Mouse (Mus musculus): ENCODE data around the gene Rhoa.
"Not testable (repeated sequence)": the region's sequence is repeated elsewhere in the genome, so short reads cannot be mapped to it uniquely, and the experiment has no call there.

Gene Rhoa

DNA sequence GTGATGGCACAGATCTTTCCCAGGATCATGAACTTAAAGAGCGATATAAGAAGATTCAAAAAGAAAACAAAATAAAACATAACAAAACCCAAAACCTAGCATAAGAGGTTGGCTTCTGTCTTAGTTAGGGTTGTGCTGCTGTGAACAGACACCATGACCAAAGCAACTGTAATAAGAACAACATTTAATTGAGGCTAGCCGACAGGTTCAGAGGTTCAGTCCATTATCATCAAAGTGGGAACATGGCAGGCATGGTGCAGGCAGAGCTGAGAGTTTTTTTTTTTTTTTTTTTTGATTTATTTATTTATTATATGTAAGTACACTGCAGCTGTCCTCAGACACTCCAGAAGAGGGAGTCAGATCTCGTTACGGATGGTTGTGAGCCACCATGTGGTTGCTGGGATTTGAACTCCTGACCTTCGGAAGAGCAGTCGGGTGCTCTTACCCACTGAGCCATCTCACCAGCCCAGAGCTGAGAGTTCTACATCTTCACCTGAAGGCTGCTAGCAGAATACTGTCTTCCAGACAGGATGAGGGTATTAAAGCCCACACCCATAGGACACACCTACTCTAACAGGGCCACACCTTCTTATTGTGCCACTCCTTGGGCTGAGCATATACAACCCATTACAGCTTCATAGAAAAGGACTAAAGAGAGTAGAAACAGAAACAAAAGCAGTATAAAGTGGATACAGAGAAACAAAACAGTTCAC, 18.2 kb upstream of the Rhoa start:
- DNase-seq (ENCODE audit: extremely low read depth, low read depth, low spot score), result not testable (repeated sequence)

DNA sequence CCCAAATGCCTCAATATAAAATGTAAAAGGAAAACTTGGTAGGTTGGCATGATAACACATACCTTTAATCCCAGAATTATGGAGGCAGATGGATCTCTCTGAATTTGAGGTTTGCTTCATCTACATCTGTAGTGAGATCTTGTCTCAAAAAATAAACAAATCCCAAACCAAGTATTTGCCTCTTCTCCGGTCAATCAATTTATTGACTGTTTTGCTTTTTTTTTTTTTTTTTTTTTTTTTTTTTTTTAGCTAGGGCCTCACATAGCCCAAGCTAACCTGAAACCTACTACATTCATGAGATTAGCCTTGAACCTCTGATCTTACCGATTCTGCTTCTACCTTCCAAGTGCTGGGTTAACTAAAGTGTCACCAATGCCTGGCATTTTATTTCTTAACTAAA, 16.6 kb upstream of the Rhoa start:
- DNase-seq (ENCODE audit: extremely low read depth, low read depth, low spot score), result no peak

DNA sequence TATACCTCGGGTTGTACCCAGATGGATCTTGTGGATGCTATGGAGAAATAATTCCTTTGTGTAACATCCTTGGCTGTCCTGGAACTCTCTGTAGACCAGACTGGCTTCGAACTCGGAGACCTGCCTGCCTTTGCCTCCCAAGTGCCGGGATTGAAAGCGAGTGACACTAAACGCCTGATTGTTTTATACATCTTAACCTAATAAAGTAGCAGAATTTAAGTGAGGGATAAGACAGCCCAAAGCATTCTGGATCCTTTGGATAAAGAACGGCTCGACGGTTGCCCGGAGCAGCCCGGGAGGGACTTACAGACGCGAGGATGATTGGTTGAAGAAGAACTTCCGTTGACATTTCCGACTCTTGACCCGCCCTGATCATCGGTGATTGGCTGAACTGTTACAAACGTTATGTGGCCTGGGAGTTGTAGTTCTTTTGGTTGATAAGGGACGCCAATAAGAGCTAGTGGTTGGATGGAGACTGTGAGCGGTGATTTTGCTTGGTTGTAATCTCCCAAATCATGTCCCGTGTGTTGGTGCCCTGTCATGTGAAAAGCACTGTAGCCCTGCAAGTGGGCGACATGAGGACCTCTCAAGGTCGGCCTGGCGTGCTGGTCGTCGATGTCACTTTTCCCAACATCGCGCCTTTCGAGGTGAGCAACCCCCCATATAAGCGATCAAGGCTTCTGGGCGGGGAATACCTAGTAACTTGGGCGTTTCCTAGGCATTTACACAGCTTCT, 15.7 kb upstream of the Rhoa start, which contains the start of gene Nicn1:
Gene Nicn1 (plus strand): TSS at position 414 of the 735 bp plus-strand sequence.
- DNase-seq (ENCODE audit: extremely low read depth, low read depth, low spot score), result peak; percentile 63

DNA sequence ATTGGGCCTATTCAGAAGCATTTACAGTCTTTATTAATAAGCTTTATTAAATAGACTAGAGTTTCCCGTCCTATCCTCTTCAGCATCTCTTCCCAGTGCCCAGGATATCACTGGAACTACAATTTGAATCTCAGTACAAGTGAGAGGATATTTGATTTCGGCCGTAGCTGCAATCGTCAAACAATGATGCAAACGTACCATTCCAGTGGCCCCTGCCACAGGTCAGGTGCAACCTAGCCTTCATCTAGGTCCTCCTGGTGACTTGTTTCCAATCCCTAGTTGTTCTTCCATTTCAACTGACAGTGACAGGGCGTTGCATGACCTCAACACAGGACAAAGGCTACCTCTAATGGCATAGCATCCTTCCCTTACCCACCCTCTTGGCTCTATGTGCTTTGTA, 15.2 kb upstream of the Rhoa start:
- DNase-seq (ENCODE audit: extremely low read depth, low read depth, low spot score), result no peak

- no peak for DNase-seq (ENCODE audit: extremely low read depth, low read depth, low spot score)
Measured at GRCm38 (mm10) chr9:108296453-108297355, 9.2 kb upstream of the Rhoa start, which contains the start of gene Amt. Gene Amt, plus strand, starts transcription at chr9:108296853.

DNA sequence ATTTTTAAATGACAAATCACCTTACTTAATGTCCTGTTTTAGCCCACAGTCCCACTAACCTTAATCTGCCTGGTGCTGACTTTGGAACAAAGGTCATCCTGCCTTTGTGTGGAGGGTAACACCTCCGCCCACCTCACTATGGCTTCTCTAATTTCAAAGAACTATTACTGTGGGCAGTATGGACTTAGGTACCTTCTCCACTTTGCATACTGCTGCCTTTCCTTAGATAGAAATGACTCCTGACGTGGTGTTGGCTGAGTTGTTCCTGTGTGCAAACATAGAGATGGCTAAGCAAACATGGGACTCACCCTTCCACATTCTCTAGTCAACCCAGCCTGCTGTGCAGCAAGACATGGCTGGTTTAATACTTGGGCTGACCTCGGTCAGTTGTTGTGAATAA, 4.1 kb upstream of the Rhoa start:
- no peak for DNase-seq (ENCODE audit: extremely low read depth, low read depth, low spot score)

GRCm38 (mm10) chr9:108304716-108305115, 1.2 kb upstream of the Rhoa start:
- no peak for DNase-seq (ENCODE audit: extremely low read depth, low read depth, low spot score)

DNA sequence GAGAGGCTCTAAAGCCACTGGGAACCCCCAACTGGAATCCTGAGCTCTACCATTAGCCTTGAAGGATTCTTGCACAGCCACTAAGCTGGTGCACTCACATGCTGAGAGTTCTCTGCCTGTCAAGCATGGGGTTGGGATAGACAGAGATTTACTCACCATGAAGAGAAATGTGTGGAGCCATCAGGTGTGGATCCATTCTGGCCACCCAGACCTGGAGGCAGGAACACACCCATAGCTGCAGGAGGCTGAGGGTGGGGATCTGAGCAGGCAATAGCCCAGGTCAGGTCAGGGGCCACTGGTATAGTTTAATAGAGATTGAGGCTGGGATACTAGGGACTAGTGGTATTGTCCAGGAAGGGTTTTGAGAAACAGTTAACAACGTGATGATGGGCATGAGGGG, 759 bp upstream of the Rhoa start:
- no peak for DNase-seq (ENCODE audit: extremely low read depth, low read depth, low spot score)

DNA sequence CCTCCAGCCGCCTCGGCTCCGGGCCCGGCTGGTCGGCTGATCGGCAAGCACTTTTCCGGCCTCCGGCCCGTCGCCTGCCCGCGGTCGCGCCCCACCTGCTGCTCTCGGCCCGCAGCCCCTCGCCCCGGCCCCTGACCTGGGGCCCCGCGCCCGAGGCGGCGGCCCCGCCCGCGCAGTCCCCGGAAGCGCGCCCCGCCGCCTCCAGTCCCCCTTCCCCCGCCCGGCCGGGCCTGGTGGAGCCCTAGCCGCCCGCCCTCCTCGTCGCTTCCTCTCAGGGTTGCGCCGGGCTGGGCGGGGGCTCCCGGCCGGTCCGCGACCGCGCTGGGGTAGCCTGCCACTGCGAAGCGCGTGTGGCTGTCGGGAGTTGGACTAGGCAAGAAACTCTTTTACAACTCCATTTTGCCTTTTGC, 647 bp downstream of the Rhoa start:
- DNase-seq (ENCODE audit: extremely low read depth, low read depth, low spot score), result no peak

DNA sequence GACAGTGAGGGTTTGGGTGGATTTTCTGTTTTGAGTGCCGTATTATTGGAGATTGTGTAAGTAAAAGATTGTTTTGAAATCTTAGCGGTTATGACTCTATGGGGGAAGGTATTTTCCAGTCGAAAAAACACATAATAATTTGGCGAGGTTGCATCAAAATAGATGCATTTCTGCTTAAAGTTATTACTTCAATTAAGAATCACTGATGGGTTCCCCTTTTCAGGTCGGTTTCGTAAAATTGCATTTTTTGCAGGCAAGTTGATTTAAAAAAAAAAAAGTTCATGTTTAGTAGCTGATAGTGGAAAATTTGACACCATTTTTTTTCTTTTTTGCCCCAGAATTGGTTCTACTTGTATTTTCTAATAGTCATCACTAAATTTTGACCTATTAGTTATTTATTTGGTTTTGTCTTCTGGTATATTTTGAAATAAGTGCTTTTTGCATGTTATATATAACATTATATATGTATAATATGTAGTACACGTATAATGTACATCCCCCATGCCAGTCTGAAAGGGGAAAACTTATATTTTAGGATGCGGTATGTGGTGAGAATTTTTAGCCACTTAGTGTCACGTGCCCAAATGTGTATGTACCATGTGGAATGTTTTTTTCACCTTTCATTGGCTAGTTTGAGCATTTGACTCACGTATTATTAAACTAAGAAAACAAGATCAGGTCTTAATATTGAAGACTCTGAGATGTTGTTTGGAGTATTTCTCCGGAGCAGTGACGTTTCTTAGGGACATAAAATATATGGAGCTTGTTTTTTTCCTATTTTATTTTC, 1.3 kb downstream of the Rhoa start:
- DNase-seq (ENCODE audit: extremely low read depth, low read depth, low spot score), result no peak

DNA sequence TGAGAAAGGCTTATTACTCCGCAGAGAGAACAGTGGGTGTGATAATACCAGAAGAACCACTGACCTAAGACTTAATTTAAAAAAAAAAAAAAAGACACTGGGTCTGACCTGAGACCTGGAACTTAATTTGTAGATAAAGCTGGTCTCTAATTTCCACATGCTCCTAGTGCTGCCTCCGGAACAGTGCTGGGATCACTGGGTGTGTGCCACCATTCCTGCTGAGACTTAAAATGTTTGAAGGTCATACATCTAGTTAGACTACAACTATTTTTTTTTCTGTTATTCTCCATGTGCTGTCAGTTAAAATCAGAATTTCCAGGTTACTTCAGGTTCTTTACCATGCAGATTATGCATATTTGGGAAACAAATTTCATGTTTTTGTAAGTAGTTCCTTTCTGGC, 2.2 kb downstream of the Rhoa start:
- DNase-seq (ENCODE audit: extremely low read depth, low read depth, low spot score), result no peak

DNA sequence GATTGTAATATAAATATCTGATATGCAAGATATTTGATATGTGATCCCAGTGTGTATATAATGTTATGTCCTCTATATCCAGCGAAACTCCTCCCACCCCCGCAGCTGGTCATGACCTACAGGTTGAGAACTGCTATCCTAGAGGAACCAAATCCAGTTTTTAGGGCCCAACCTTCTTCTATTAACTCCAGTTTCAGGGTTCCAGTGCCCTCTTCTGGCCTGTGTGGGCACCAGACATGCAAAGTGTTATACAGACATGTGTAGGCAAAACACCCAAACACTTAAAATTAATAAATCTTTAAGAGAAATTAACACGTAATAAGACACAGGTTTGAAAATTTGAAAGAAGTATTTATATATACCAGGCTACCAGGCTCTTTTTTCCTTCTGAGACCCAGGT, 11.6 kb downstream of the Rhoa start:
- DNase-seq (ENCODE audit: extremely low read depth, low read depth, low spot score), result no peak

- no peak for DNase-seq (ENCODE audit: extremely low read depth, low read depth, low spot score)
Measured at GRCm38 (mm10) chr9:108318462-108318861, 12.5 kb downstream of the Rhoa start.

DNA sequence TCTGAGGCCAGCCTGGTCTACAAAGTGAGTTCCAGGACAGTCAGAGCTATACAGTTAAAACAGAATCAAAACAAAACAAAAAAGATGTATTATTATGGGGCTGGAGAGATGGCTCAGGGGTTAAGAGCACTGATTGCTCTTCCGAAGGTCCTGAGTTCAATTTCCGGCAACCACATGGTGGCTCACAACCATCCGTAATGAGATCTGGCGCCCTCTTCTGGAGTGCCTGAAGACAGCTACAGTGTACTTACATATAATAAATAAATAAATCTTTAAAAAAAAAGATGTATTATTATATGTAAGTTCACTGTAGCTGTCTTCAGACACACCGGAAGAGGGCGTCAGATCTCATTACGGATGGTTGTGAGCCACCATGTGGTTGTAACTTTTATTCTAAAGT, 16.1 kb downstream of the Rhoa start:
- not testable (repeated sequence) for DNase-seq (ENCODE audit: extremely low read depth, low read depth, low spot score)

DNA sequence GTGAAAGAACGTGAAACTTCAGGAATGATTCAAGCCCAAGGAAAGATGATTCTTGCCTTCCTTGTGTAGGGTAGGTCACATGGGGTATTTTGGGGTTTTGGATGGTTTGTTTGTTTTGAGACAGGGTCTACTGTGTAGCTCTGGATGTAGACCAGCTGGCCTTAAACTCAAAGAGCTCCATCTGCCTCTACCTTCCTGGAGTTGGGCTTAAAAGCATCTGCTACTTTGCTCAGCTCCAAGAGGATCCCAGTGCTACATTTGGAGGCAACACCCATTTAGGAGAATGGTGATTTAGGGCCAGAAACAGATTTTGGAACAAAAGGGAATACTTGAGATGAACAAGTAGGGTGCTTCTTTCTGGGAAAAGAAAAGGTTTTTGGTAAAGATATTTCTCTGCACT, 18.9 kb downstream of the Rhoa start:
- DNase-seq (ENCODE audit: extremely low read depth, low read depth, low spot score), result no peak

- DNase-seq (ENCODE audit: extremely low read depth, low read depth, low spot score), result no peak
Measured at GRCm38 (mm10) chr9:108325811-108326210, 19.9 kb downstream of the Rhoa start.

DNA sequence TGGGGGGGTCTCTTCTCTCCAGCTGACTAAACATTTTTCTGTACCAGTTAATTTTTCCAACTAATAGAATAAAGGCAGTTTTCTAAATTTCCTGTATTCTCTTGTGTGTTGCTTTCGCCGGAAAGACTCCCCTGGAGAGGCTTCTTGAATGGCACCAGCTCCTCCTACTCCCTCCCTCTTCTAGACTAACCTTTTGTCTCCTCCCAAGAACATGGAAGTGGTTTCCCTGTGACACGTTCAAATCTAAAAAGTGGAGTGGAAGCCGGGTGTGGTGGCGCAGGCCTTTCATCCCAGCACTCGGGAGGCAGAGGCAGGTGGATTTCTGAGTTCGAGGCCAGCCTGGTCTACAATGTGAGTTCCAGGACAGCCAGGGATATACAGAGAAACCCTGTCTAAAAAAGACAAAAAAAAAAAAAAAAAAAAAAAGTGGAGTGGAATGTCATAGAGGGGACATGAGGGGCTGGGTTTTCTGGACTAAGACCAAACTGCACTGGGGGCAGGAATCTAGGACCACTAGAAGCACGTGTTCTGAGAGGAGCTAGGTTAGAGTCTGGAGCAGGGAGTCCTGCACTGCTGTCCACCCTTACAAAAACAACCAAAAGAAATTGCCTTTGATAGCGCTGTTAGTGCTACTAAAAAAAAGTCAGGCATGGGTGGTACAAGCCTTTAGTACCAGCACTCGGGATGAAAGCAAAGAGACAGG, 32.1 kb downstream of the Rhoa start:
- DNase-seq (ENCODE audit: extremely low read depth, low read depth, low spot score), result no peak

DNA sequence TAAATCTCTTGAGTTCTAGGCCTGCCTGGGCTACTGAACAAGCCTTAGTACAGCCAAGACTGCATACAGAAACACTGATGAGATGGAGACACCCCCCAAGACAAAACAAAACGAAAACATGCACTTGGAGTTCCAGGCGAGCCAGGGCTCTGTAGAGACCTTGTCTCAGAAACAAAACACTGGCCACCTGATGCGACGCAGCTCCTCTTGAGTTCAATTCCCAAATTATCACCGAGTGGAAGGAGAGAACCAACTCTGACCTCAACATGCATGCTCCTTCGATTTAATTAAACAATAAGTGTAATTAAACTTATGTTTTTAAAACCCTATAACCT, 32.6 kb downstream of the Rhoa start:
- no peak for DNase-seq (ENCODE audit: extremely low read depth, low read depth, low spot score)

GRCm38 (mm10) chr9:108338886-108339781, 33.2 kb downstream of the Rhoa start, which contains the start of gene Gpx1:
Gene Gpx1, plus strand, starts transcription at chr9:108338903.
- DNase-seq (ENCODE audit: extremely low read depth, low read depth, low spot score), result peak; percentile 98

Measured in fat pad, adult 2 months (tissue).